Mouse (Mus musculus) MEL (cell line): Measurements from ENCODE around the gene Trpm3. TPM values are rescaled to one million over a fixed set of nuclear protein-coding genes. Genes with fewer than 3 reads are reported as not detected.

ENCODE experiments used
- DNase-seq: peaks from one replicate; pipeline ENCODE4 v3.0.0; 2011; ENCODE audit warnings: low read depth, low spot score
- H3K27ac ChIP-seq: 2 replicates; pipeline ENCODE4 v1.5.1; 2012; ENCODE audit warnings: low read depth, mild to moderate bottlenecking, control low read depth, low read length, moderate library complexity; ENCODE audit not compliant: control insufficient read depth
- H3K27me3 ChIP-seq, 2 experiments: fragments of 150-350 bp in 1 of 2; sonication (generic) in 1 of 2; 2 replicates each; pipeline ENCODE4 v1.6.1; 2012; ENCODE audit warnings: low read length in 2 of 2, mild to moderate bottlenecking in 2 of 2, improper control_type of control experiment in 1 of 2, moderate library complexity in 1 of 2; ENCODE audit not compliant: insufficient read depth in 2 of 2, control insufficient read depth in 1 of 2
- H3K36me3 ChIP-seq, 2 experiments: 2 replicates each; pipeline ENCODE4 v1.6.1; 2012 to 2014; ENCODE audit warnings: low read length in 2 of 2, improper control_type of control experiment in 1 of 2, inconsistent platforms in 1 of 2, mild to moderate bottlenecking in 1 of 2; ENCODE audit not compliant: insufficient read depth in 2 of 2, control insufficient read depth in 1 of 2
- H3K4me1 ChIP-seq, 2 experiments: fragments of 150-350 bp in 1 of 2; sonication (generic) in 1 of 2; 2 replicates each; pipeline ENCODE4 v1.6.1; 2012; ENCODE audit warnings: low read length in 2 of 2, improper control_type of control experiment in 1 of 2, mild to moderate bottlenecking in 1 of 2; ENCODE audit not compliant: insufficient read depth in 2 of 2, control insufficient read depth in 1 of 2
- H3K4me3 ChIP-seq, 2 experiments: fragments of 150-350 bp in 1 of 2; sonication (generic) in 1 of 2; 2 replicates each; pipeline ENCODE4 v1.5.1; 2012; ENCODE audit warnings: low read depth in 2 of 2, low read length in 2 of 2, mild to moderate bottlenecking in 2 of 2, moderate library complexity in 2 of 2, control low read depth in 1 of 2, improper control_type of control experiment in 1 of 2; ENCODE audit not compliant: control insufficient read depth in 1 of 2, insufficient read depth in 1 of 2
- H3K79me2 ChIP-seq: 2 replicates; pipeline ENCODE4 v1.6.1; 2012; ENCODE audit warnings: mild to moderate bottlenecking, low read length, moderate library complexity; ENCODE audit not compliant: control insufficient read depth, poor library complexity, insufficient read depth
- H3K9ac ChIP-seq: 2 replicates; pipeline ENCODE4 v1.6.1; 2012; ENCODE audit warnings: low read depth, mild to moderate bottlenecking, control low read depth, low read length, moderate library complexity; ENCODE audit not compliant: control insufficient read depth, poor library complexity, severe bottlenecking
- H3K9me3 ChIP-seq: fragments of 150-350 bp; sonication (generic); replicated peaks from 2 replicates; pipeline ENCODE4 v1.6.1; 2012; ENCODE audit warnings: mild to moderate bottlenecking, low read length, improper control_type of control experiment, moderate library complexity; ENCODE audit not compliant: insufficient read depth
- CHD1 ChIP-seq: IDR thresholded peaks from 2 replicates; pipeline ENCODE4 v1.6.1; 2012; ENCODE audit warnings: low read depth, mild to moderate bottlenecking, inconsistent platforms, low read length, improper control_type of control experiment
- CHD2 ChIP-seq: IDR thresholded peaks from 2 replicates; pipeline ENCODE4 v1.6.1; 2011; ENCODE audit warnings: low read length, improper control_type of control experiment
- E2F4 ChIP-seq: IDR thresholded peaks from 2 replicates; pipeline ENCODE4 v1.6.1; 2011; ENCODE audit warnings: low read depth, low read length, improper control_type of control experiment, borderline replicate concordance
- EP300 ChIP-seq, 2 experiments: IDR thresholded peaks; 2 replicates each; pipeline ENCODE4 v1.6.1; 2011; ENCODE audit warnings: improper control_type of control experiment in 2 of 2, low read length in 2 of 2, low read depth in 1 of 2, mild to moderate bottlenecking in 1 of 2
- ETS1 ChIP-seq: IDR thresholded peaks from 2 replicates; pipeline ENCODE4 v1.6.1; 2012; ENCODE audit warnings: low read depth, mild to moderate bottlenecking, inconsistent platforms, low read length, improper control_type of control experiment, moderate library complexity
- GATA1 ChIP-seq: IDR thresholded peaks from 2 replicates; pipeline ENCODE4 v1.6.1; 2011; ENCODE audit warnings: low read depth, low read length, improper control_type of control experiment
- JUND ChIP-seq: IDR thresholded peaks from 2 replicates; pipeline ENCODE4 v1.6.1; 2011; ENCODE audit warnings: low read depth, mild to moderate bottlenecking, improper control_type of control experiment, low read length
- MAX ChIP-seq: IDR thresholded peaks from 2 replicates; pipeline ENCODE4 v1.6.1; 2011; ENCODE audit warnings: low read length, improper control_type of control experiment
- MEF2A ChIP-seq: IDR thresholded peaks from 2 replicates; pipeline ENCODE4 v1.6.1; 2014; ENCODE audit warnings: low read depth, mild to moderate bottlenecking, inconsistent platforms, low read length, improper control_type of control experiment; ENCODE audit not compliant: poor library complexity, insufficient replicate concordance, severe bottlenecking; ENCODE audit errors: extremely low read depth
- MYB ChIP-seq: IDR thresholded peaks from 2 replicates; pipeline ENCODE4 v1.6.1; 2011; ENCODE audit warnings: mild to moderate bottlenecking, low read depth, low read length, improper control_type of control experiment
- MYC ChIP-seq: IDR thresholded peaks from 2 replicates; pipeline ENCODE4 v1.6.1; 2011; ENCODE audit warnings: low read depth, mild to moderate bottlenecking, low read length, improper control_type of control experiment, moderate library complexity
- POLR2A ChIP-seq, 2 experiments: IDR thresholded peaks; 2 replicates each; pipeline ENCODE4 v1.6.1; 2011 to 2012; ENCODE audit warnings: low read length in 2 of 2, mild to moderate bottlenecking in 2 of 2, control low read depth in 1 of 2, improper control_type of control experiment in 1 of 2, low read depth in 1 of 2, moderate library complexity in 1 of 2; ENCODE audit not compliant: control insufficient read depth in 1 of 2, insufficient read depth in 1 of 2, poor library complexity in 1 of 2
- POLR2AphosphoS2 ChIP-seq: IDR thresholded peaks from 2 replicates; pipeline ENCODE4 v1.6.1; 2011; ENCODE audit warnings: low read length, improper control_type of control experiment
- POLR2AphosphoS5 ChIP-seq: IDR thresholded peaks from 2 replicates; pipeline ENCODE4 v1.6.1; 2012; ENCODE audit warnings: low read depth, borderline replicate concordance, mild to moderate bottlenecking, inconsistent platforms, low read length, moderate library complexity, mixed read lengths
- RAD21 ChIP-seq: IDR thresholded peaks from 2 replicates; pipeline ENCODE4 v1.6.1; 2011; ENCODE audit warnings: mild to moderate bottlenecking, low read depth, low read length, improper control_type of control experiment
- RCOR1 ChIP-seq: IDR thresholded peaks from 2 replicates; pipeline ENCODE4 v1.6.1; 2012; ENCODE audit warnings: low read depth, mild to moderate bottlenecking, inconsistent platforms, low read length, improper control_type of control experiment
- UBTF ChIP-seq: IDR thresholded peaks from 2 replicates; pipeline ENCODE4 v1.6.1; 2012; ENCODE audit warnings: low read depth, mild to moderate bottlenecking, inconsistent platforms, low read length, improper control_type of control experiment, moderate library complexity, borderline replicate concordance; ENCODE audit not compliant: insufficient read depth
- USF1 ChIP-seq: IDR thresholded peaks from 2 replicates; pipeline ENCODE4 v1.6.1; 2014; ENCODE audit warnings: low read depth, mild to moderate bottlenecking, inconsistent platforms, low read length, improper control_type of control experiment, moderate library complexity
- ZNF384 ChIP-seq: IDR thresholded peaks from 2 replicates; pipeline ENCODE4 v1.6.1; 2012; ENCODE audit warnings: low read depth, mild to moderate bottlenecking, inconsistent platforms, low read length, improper control_type of control experiment
- polyA plus RNA-seq, 2 experiments: library from polyadenylated mRNA; stranded (reverse) in 1 of 2; unstranded in 1 of 2; fragments of >175 nt in 1 of 2; fragments of >200 nt in 1 of 2; gene quantifications; 2 replicates each; pipeline versions ENCODE4 v1.2.1 to v1.2.4; 2012; ENCODE audit warnings: low replicate concordance in 2 of 2, low read depth in 1 of 2; ENCODE audit not compliant: insufficient read length in 2 of 2, insufficient read depth in 1 of 2, missing spikeins in 1 of 2
- total RNA-seq: library from RNA; depleted of rRNA; stranded (reverse); fragments of 300-350 nt; gene quantifications from 2 replicates; pipeline ENCODE4 v1.2.3, GENCODE M21; 2012

Gene Trpm3
- total and polyA plus RNA-seq, 3 experiments: not detected

- Histone ChIP-seq H3K4me1 (no peaks in the 10 kb centered on the region), H3K36me3 (no peaks in the 10 kb centered on the region), H3K27me3 (no peaks in the 10 kb centered on the region), H3K27ac (no peak overlapping the region), H3K4me3 (no peak overlapping the region), H3K9me3 (no peaks in the 10 kb centered on the region), H3K9ac (no peak overlapping the region), H3K79me2 (no peaks in the 10 kb centered on the region)
- no peak for DNase-seq
- no peak for TF ChIP-seq MEF2A
- no peak for TF ChIP-seq CHD1
- no peak for TF ChIP-seq POLR2AphosphoS5
- TF ChIP-seq GATA1: no peak
- TF ChIP-seq MYC: no peak
These were observed 537.4 kb downstream of the Trpm3 start for GRCm38 (mm10) chr19:22676206-22676605.

GRCm38 (mm10) chr19:22682238-22682637 lies 543.4 kb downstream of the Trpm3 start:
- no peaks in the 10 kb centered on the region for H3K4me1 ChIP-seq
- H3K4me3 ChIP-seq: no peak overlapping the region
- no peak for TF ChIP-seq POLR2A (IDR thresholded peaks at IDR 0.05; ENCODE audit: control insufficient read depth in 1 of 2, insufficient read depth in 1 of 2, low read depth in 1 of 2, low read length in 2 of 2, poor library complexity in 1 of 2)
- no peak for TF ChIP-seq CHD2
- no peak for TF ChIP-seq MYB
- no peak for TF ChIP-seq MEF2A
- no peak for TF ChIP-seq ZNF384
- no peak for TF ChIP-seq MYC
- TF ChIP-seq RAD21: no peak
- TF ChIP-seq JUND: no peak
- TF ChIP-seq, all 39 proteins: peak for 0
- no peak overlapping the region for H3K27ac ChIP-seq
- H3K9ac ChIP-seq: no peak overlapping the region
- no peaks in the 10 kb centered on the region for H3K36me3 ChIP-seq
- H3K27me3 ChIP-seq: no peaks in the 10 kb centered on the region
- H3K9me3 ChIP-seq: no peaks in the 10 kb centered on the region
- H3K79me2 ChIP-seq: no peaks in the 10 kb centered on the region
- DNase-seq: no peak

GRCm38 (mm10) chr19:22691995-22692394 lies 553.1 kb downstream of the Trpm3 start:
- no peaks in the 10 kb centered on the region for H3K27me3 ChIP-seq
- DNase-seq: no peak
- no peak for TF ChIP-seq ETS1
- no peak for TF ChIP-seq MYB
- no peak for TF ChIP-seq USF1
- TF ChIP-seq UBTF: no peak
- no peak for TF ChIP-seq MAX
- no peak for TF ChIP-seq CHD2
- no peak for TF ChIP-seq E2F4
- no peak for TF ChIP-seq RCOR1
- no peak for TF ChIP-seq ZNF384
- TF ChIP-seq POLR2AphosphoS5: no peak
- no peak for TF ChIP-seq MYC
- TF ChIP-seq EP300 (IDR thresholded peaks at IDR 0.05; ENCODE audit: low read depth in 1 of 2, low read length in 2 of 2): no peak
- no peak for TF ChIP-seq POLR2AphosphoS2
- TF ChIP-seq, all 39 proteins: peak for 0
- Histone ChIP-seq H3K36me3 (no peaks in the 10 kb centered on the region), H3K9ac (no peak overlapping the region), H3K27ac (no peak overlapping the region), H3K9me3 (no peaks in the 10 kb centered on the region), H3K4me1 (no peaks in the 10 kb centered on the region), H3K4me3 (no peak overlapping the region), H3K79me2 (no peaks in the 10 kb centered on the region)
